Comparison of ENCODE assay signal across 14 mouse cellular contexts in genomic region chr13:72355821-72356220, GRCm38 (mm10).
"Had no signal": no experiment of that assay in that cellular context is flagged by ENCODE, and none has a peak within 500 bp of the region (broad histone marks: within the 10 kb centered on the region; RNA-seq: fewer than 3 reads in every experiment).

No protein-coding gene starts in this region.

- H3K27ac ChIP-seq: layer of hippocampus, adult 2 months; left cerebral cortex, adult 2 months; liver, embryonic 13.5 days had no signal

- DNase-seq: layer of hippocampus, adult 9-11 months; liver, embryonic 13.5 days; lung, adult 2 months; lung, postnatal 14 days; lung, postnatal 4 days; midbrain, embryonic 14.5 days; right cerebral cortex, postnatal 25 days; thymus, adult 2 months; thymus, postnatal 14 days; thymus, postnatal 4 days had no signal

- ATAC-seq: intestine, embryonic 16.5 days had no signal

- H3K4me2 ChIP-seq: liver, embryonic 13.5 days; midbrain, embryonic 11.5 days had no signal

- H3K4me1 ChIP-seq: liver, embryonic 13.5 days had no signal

- H3K27me3 ChIP-seq: liver, embryonic 13.5 days had no signal

- H3K9ac ChIP-seq: liver, embryonic 13.5 days had no signal

- H3K36me3 ChIP-seq: liver, embryonic 13.5 days had no signal

- H3K4me3 ChIP-seq: layer of hippocampus, adult 2 months; left cerebral cortex, adult 2 months; liver, embryonic 13.5 days had no signal
